ENCODE assay signal across 8 mouse cellular contexts in the genomic region with DNA sequence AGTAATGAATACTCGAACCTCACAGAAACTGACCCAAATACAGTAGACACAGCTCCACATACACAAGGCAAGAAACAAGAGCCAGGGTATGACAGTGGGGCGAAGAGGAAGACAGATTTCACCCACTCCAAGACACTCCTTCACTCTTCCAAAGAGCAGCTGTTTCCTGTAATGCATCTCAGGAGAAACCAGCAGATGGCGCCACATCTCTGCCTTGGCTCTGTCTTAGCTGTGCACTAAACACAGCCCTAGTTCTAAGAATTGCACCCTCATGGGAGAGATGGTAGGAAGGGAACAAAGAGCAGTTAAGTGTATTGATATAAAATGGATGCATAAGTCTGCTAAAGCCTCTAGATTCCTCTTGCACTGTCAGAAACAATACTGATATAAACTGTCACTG. TPM values are rescaled to one million over a fixed set of nuclear protein-coding genes. Genes with fewer than 3 reads are reported as not detected.
DNase-seq lines count a peak whose midpoint lies in the region; ATAC-seq and TF ChIP-seq lines count a peak whose summit lies in the region.

No protein-coding gene starts in this region.

- no peaks in the 10 kb centered on the region for H3K9me3 ChIP-seq in embryonic facial prominence, embryonic 14.5 days (ENCODE audit: control insufficient read depth, low read length)
- H3K9me3 ChIP-seq in heart, embryonic 12.5 days (replicated peaks) = no peaks in the 10 kb centered on the region
- H3K9me3 ChIP-seq in kidney, embryonic 16.5 days (ENCODE audit: low read length) = no peaks in the 10 kb centered on the region

- H3K27me3 ChIP-seq in embryonic facial prominence, embryonic 14.5 days (replicated peaks; ENCODE audit: control insufficient read depth, insufficient read depth, low read length) = no peaks in the 10 kb centered on the region
- no peaks in the 10 kb centered on the region for H3K27me3 ChIP-seq in heart, embryonic 12.5 days (replicated peaks)
- no peaks in the 10 kb centered on the region for H3K27me3 ChIP-seq in kidney, embryonic 16.5 days (ENCODE audit: insufficient read depth, low read length)

- no peak overlapping the region for H3K9ac ChIP-seq in embryonic facial prominence, embryonic 14.5 days (ENCODE audit: low read depth, low read length)
- no peak overlapping the region for H3K9ac ChIP-seq in heart, embryonic 12.5 days
- H3K9ac ChIP-seq in kidney, embryonic 16.5 days (replicated peaks; ENCODE audit: low read length) = no peak overlapping the region

- peak; percentile 92 for ATAC-seq in embryonic facial prominence, embryonic 14.5 days (ENCODE audit: low read depth)
- peak; percentile 75 for ATAC-seq in heart, embryonic 12.5 days (ENCODE audit: insufficient number of reproducible peaks, low FRiP score)
- ATAC-seq in kidney, embryonic 16.5 days (ENCODE audit: low FRiP score, low TSS enrichment) = peak; percentile 88

- H3K36me3 ChIP-seq in embryonic facial prominence, embryonic 14.5 days (ENCODE audit: control insufficient read depth, insufficient read depth, low read length) = peaks cover 72% of the 10 kb centered on the region
- peaks cover 87% of the 10 kb centered on the region for H3K36me3 ChIP-seq in heart, embryonic 12.5 days
- peaks cover 59% of the 10 kb centered on the region for H3K36me3 ChIP-seq in kidney, embryonic 16.5 days (ENCODE audit: insufficient read depth, low read length)

- TF ChIP-seq POLR2A in bone marrow, adult 2 months (IDR thresholded peaks at IDR 0.05; ENCODE audit: borderline replicate concordance, control insufficient read depth, low read depth, low read length) = no peak

- H3K27ac ChIP-seq in bone marrow, adult 2 months (ENCODE audit: control insufficient read depth, insufficient read depth, low read depth, low read length, poor library complexity) = no peak overlapping the region
- no peak overlapping the region for H3K27ac ChIP-seq in embryonic facial prominence, embryonic 14.5 days (replicated peaks; ENCODE audit: low read depth, low read length)
- no peak overlapping the region for H3K27ac ChIP-seq in heart, embryonic 12.5 days (ENCODE audit: poor library complexity, severe bottlenecking)
- H3K27ac ChIP-seq in kidney, embryonic 16.5 days (ENCODE audit: low read length) = no peak overlapping the region

- DNase-seq in CD4-positive helper T cell, adult 2 months (ENCODE audit: low read depth, low spot score) = peak; percentile 79
- DNase-seq in embryonic facial prominence, embryonic 14.5 days (ENCODE audit: low spot score) = peak; percentile 85
- peak; percentile 79 for DNase-seq in liver
- peak; percentile 90 for DNase-seq in naive thymus-derived CD4-positive, alpha-beta T cell, adult 2 months (ENCODE audit: low read depth)
- DNase-seq in spleen, postnatal 4 days (ENCODE audit: low spot score in 2 of 2) = peak; percentile 71 to 91

- whole genome bisulfite sequencing in bone marrow, adult 2 months = 43% methylated on average over 3 of the region's 3 CpGs
- WGBS in embryonic facial prominence, embryonic 14.5 days = 48% methylated on average over 3 of the region's 3 CpGs
- 44% methylated on average over 3 of the region's 3 CpGs for WGBS in heart, embryonic 12.5 days
- 41% methylated on average over 3 of the region's 3 CpGs for WGBS in kidney, embryonic 16.5 days

- no peaks in the 10 kb centered on the region for H3K4me1 ChIP-seq in bone marrow, adult 2 months (ENCODE audit: control insufficient read depth, insufficient read depth, low read length)
- H3K4me1 ChIP-seq in embryonic facial prominence, embryonic 14.5 days (ENCODE audit: control insufficient read depth, insufficient read depth, low read length) = no peaks in the 10 kb centered on the region
- no peaks in the 10 kb centered on the region for H3K4me1 ChIP-seq in heart, embryonic 12.5 days (replicated peaks)
- no peaks in the 10 kb centered on the region for H3K4me1 ChIP-seq in kidney, embryonic 16.5 days (ENCODE audit: insufficient read depth, low read length)

- no peak overlapping the region for H3K4me3 ChIP-seq in bone marrow, adult 2 months (replicated peaks; ENCODE audit: control insufficient read depth, low read depth, low read length)
- no peak overlapping the region for H3K4me3 ChIP-seq in embryonic facial prominence, embryonic 14.5 days (ENCODE audit: low read depth, low read length)
- no peak overlapping the region for H3K4me3 ChIP-seq in heart, embryonic 12.5 days
- no peak overlapping the region for H3K4me3 ChIP-seq in kidney, embryonic 16.5 days (ENCODE audit: low read length)

- H3K4me2 ChIP-seq in embryonic facial prominence, embryonic 14.5 days (ENCODE audit: low read depth, low read length) = no peak overlapping the region
- H3K4me2 ChIP-seq in heart, embryonic 12.5 days = no peak overlapping the region
- no peak overlapping the region for H3K4me2 ChIP-seq in kidney, embryonic 16.5 days (replicated peaks; ENCODE audit: low read depth, low read length)

- TF ChIP-seq CTCF in bone marrow, adult 2 months (IDR thresholded peaks at IDR 0.05; ENCODE audit: control insufficient read depth, insufficient read depth, low read length) = peak; percentile 95

RNA-seq across cellular contexts. Expression of a gene that starts 20.1 kb away (rescaled TPM):
- polyA plus RNA-seq in bone marrow, adult 2 months (2011; ENCODE audit: insufficient read depth, insufficient read length, low replicate concordance, missing spikeins) = 26.2 and 55.3 TPM in 2 replicates
- polyA plus RNA-seq in embryonic facial prominence, embryonic 14.5 days (2014; fragmentation: Nextera tagmentation; extraction: Ambion mirVana) = 23.5 and 36.0 TPM in 2 replicates
- 26.0 and 26.7 TPM in 2 replicates for polyA plus RNA-seq in heart, embryonic 12.5 days (2016; fragmentation: Nextera tagmentation; extraction: Ambion mirVana)
- polyA plus RNA-seq in kidney, embryonic 16.5 days (2015; fragmentation: Nextera tagmentation; extraction: Ambion mirVana) = 34.0 and 34.9 TPM in 2 replicates

RNA-seq across cellular contexts. Expression of a gene that starts 29.2 kb away (rescaled TPM):
- polyA plus RNA-seq in bone marrow, adult 2 months (2011; ENCODE audit: insufficient read depth, insufficient read length, low replicate concordance, missing spikeins) = 9.3 and 20.0 TPM in 2 replicates
- 60.7 and 65.7 TPM in 2 replicates for polyA plus RNA-seq in embryonic facial prominence, embryonic 14.5 days (2014; fragmentation: Nextera tagmentation; extraction: Ambion mirVana)
- 31.0 and 35.3 TPM in 2 replicates for polyA plus RNA-seq in heart, embryonic 12.5 days (2016; fragmentation: Nextera tagmentation; extraction: Ambion mirVana)
- 80.2 and 86.9 TPM in 2 replicates for polyA plus RNA-seq in kidney, embryonic 16.5 days (2015; fragmentation: Nextera tagmentation; extraction: Ambion mirVana)

RNA-seq across cellular contexts. Expression of a gene that starts 36.7 kb away (rescaled TPM):
- not detected in 2 replicates for polyA plus RNA-seq in bone marrow, adult 2 months (2011; ENCODE audit: insufficient read depth, insufficient read length, low replicate concordance, missing spikeins)
- 0.51 TPM in 1 of 2 replicates, not detected in the other for polyA plus RNA-seq in embryonic facial prominence, embryonic 14.5 days (2014; fragmentation: Nextera tagmentation; extraction: Ambion mirVana)
- polyA plus RNA-seq in heart, embryonic 12.5 days (2016; fragmentation: Nextera tagmentation; extraction: Ambion mirVana) = not detected in 2 replicates
- polyA plus RNA-seq in kidney, embryonic 16.5 days (2015; fragmentation: Nextera tagmentation; extraction: Ambion mirVana) = 0.59 TPM in 1 of 2 replicates, not detected in the other

RNA-seq across cellular contexts. Expression of a gene that starts 37.2 kb away (rescaled TPM):
- 1.6 and 4.3 TPM in 2 replicates for polyA plus RNA-seq in bone marrow, adult 2 months (2011; ENCODE audit: insufficient read depth, insufficient read length, low replicate concordance, missing spikeins)
- polyA plus RNA-seq in embryonic facial prominence, embryonic 14.5 days (2014; fragmentation: Nextera tagmentation; extraction: Ambion mirVana) = 19.9 and 22.5 TPM in 2 replicates
- polyA plus RNA-seq in heart, embryonic 12.5 days (2016; fragmentation: Nextera tagmentation; extraction: Ambion mirVana) = 2.7 and 3.2 TPM in 2 replicates
- 54.8 and 56.5 TPM in 2 replicates for polyA plus RNA-seq in kidney, embryonic 16.5 days (2015; fragmentation: Nextera tagmentation; extraction: Ambion mirVana)

RNA-seq across cellular contexts. Expression of a gene that starts 54.4 kb away (rescaled TPM):
- polyA plus RNA-seq in bone marrow, adult 2 months (2011; ENCODE audit: insufficient read depth, insufficient read length, low replicate concordance, missing spikeins) = 19.9 and 22.5 TPM in 2 replicates
- polyA plus RNA-seq in embryonic facial prominence, embryonic 14.5 days (2014; fragmentation: Nextera tagmentation; extraction: Ambion mirVana) = 16.0 and 18.4 TPM in 2 replicates
- 3.9 and 4.2 TPM in 2 replicates for polyA plus RNA-seq in heart, embryonic 12.5 days (2016; fragmentation: Nextera tagmentation; extraction: Ambion mirVana)
- polyA plus RNA-seq in kidney, embryonic 16.5 days (2015; fragmentation: Nextera tagmentation; extraction: Ambion mirVana) = 16.5 and 19.7 TPM in 2 replicates
